Mouse (Mus musculus) ovary, postnatal 10 days (tissue): ENCODE results near the gene Rsc1a1.

Experiments used
- DNase-seq: peaks from one replicate; pipeline ENCODE4 v3.0.0; 2022; ENCODE audit warnings: low spot score

The Rsc1a1 gene

GRCm38 (mm10) chr4:141685499-141685898, at the start of gene Rsc1a1:
Rsc1a1 (minus strand) TSS chr4:141685599.
- no peak for DNase-seq

GRCm38 (mm10) chr4:141735206-141735560, 49.8 kb upstream of the Rsc1a1 start:
- DNase-seq: no peak

GRCm38 (mm10) chr4:141734446-141735205, 49.2 kb upstream of the Rsc1a1 start:
- DNase-seq: peak; percentile 54

- no peak for DNase-seq
Measured at GRCm38 (mm10) chr4:141731766-141732165, 46.4 kb upstream of the Rsc1a1 start.

- DNase-seq: no peak
Measured at GRCm38 (mm10) chr4:141730401-141730800, 45.0 kb upstream of the Rsc1a1 start.

- no peak for DNase-seq
Measured at GRCm38 (mm10) chr4:141729266-141729665, 43.9 kb upstream of the Rsc1a1 start.

- DNase-seq: no peak
Measured at GRCm38 (mm10) chr4:141725738-141726137, 40.3 kb upstream of the Rsc1a1 start.

- DNase-seq: no peak
Measured at GRCm38 (mm10) chr4:141725277-141725676, 39.9 kb upstream of the Rsc1a1 start.

GRCm38 (mm10) chr4:141724594-141724993, 39.2 kb upstream of the Rsc1a1 start:
- no peak for DNase-seq

GRCm38 (mm10) chr4:141723673-141724068, 38.3 kb upstream of the Rsc1a1 start:
- no peak for DNase-seq

- peak; percentile 62 for DNase-seq
Measured at GRCm38 (mm10) chr4:141722731-141723672, 37.6 kb upstream of the Rsc1a1 start, which contains the start of gene Ddi2. Ddi2 (minus strand) TSS chr4:141723419.

GRCm38 (mm10) chr4:141721961-141722360, 36.6 kb upstream of the Rsc1a1 start:
- DNase-seq: no peak

GRCm38 (mm10) chr4:141720761-141721523, 35.5 kb upstream of the Rsc1a1 start:
- DNase-seq: no peak

GRCm38 (mm10) chr4:141719304-141719703, 33.9 kb upstream of the Rsc1a1 start:
- DNase-seq: no peak

GRCm38 (mm10) chr4:141717633-141718032, 32.2 kb upstream of the Rsc1a1 start:
- no peak for DNase-seq

GRCm38 (mm10) chr4:141715027-141715426, 29.6 kb upstream of the Rsc1a1 start:
- no peak for DNase-seq

GRCm38 (mm10) chr4:141713598-141714142, 28.3 kb upstream of the Rsc1a1 start:
- no peak for DNase-seq

- DNase-seq: no peak
Measured at GRCm38 (mm10) chr4:141711250-141711649, 25.9 kb upstream of the Rsc1a1 start.

- no peak for DNase-seq
Measured at GRCm38 (mm10) chr4:141708971-141709370, 23.6 kb upstream of the Rsc1a1 start.

- no peak for DNase-seq
Measured at GRCm38 (mm10) chr4:141708005-141708404, 22.6 kb upstream of the Rsc1a1 start.

- DNase-seq: no peak
Measured at GRCm38 (mm10) chr4:141705331-141705730, 19.9 kb upstream of the Rsc1a1 start.

GRCm38 (mm10) chr4:141704625-141705024, 19.2 kb upstream of the Rsc1a1 start:
- DNase-seq: no peak
